Mouse (Mus musculus) urinary bladder, postnatal 14 days (tissue): ENCODE data around the gene Esrra.
"Not testable (repeated sequence)": the region's sequence is repeated elsewhere in the genome, so short reads cannot be mapped to it uniquely, and the experiment has no call there.

Experiments
- DNase-seq: peaks from one replicate; pipeline ENCODE4 v3.0.0; 2021; ENCODE audit warnings: low spot score

Esrra gene

GRCm38 (mm10) chr19:6903031-6903430 is 18.6 kb downstream of the Esrra start:
- no peak for DNase-seq

DNA sequence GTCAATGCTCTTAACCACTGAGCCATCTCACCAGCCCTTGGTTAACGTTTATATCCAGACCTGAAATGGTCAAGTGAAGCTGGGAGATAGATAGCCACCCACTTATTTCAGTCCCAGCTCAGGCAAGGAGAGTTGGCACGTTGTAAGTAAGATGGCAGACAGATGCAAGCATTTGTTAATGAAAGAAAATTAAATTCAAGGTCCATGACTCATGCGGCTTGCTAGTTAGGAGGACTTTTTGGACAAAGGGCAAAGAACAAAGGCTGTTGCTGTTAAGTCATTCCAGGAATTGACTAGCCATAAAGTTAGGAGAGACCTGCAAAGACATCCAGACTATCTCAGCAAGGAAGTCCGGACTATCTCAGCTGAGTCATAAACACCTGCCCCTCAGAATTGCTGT is 22.0 kb downstream of the Esrra start:
- DNase-seq, result no peak

- not testable (repeated sequence) for DNase-seq
Observed at GRCm38 (mm10) chr19:6895608-6896305, 25.9 kb downstream of the Esrra start.

GRCm38 (mm10) chr19:6893731-6894451 is 27.7 kb downstream of the Esrra start:
- DNase-seq, result no peak

DNA sequence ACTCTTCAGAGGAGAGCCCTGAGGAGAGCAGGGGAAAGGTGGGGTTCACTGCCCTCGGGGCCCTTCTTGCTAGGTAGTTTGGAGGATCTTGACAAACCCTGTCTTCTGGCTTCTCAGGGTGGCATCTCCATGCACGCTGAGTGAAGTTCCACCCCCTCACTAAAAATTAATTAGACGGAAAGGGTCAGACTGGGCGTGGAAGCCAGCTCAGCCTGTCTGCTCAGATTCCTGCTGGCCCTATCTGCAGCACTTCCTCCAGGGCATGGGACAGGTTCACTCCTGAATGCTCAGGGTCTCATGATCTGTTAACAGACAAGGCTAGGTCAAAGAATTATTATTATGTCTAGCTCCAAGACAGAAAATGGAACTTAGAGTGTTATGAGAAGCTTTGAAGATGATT is 29.1 kb downstream of the Esrra start:
- DNase-seq, result peak; percentile 75

- DNase-seq, result no peak
Observed at GRCm38 (mm10) chr19:6877965-6878364, 43.6 kb downstream of the Esrra start.

- DNase-seq, result no peak
Observed at GRCm38 (mm10) chr19:6876799-6877198, 44.8 kb downstream of the Esrra start.

- DNase-seq, result no peak
Observed at GRCm38 (mm10) chr19:6875834-6876233, 45.8 kb downstream of the Esrra start.

DNA sequence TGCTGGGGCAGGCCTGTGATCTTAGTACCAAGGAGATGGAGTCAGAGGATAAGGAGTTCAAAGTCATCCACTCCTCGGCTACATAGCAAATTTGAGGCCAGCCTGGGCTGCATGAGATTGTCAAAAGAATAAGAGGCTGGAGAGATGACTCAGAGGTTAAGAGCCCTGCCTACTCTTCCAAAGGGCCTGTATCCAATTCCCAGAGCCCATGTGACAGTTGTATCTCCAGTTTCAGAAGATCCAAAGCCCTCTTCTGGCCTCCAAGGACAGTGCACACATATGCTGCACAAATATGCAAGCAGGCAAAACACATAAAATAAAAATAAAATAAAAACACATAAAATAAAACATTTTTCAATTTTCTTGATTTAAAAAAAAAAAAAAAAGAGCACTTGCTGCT is 47.4 kb downstream of the Esrra start:
- DNase-seq, result no peak

DNA sequence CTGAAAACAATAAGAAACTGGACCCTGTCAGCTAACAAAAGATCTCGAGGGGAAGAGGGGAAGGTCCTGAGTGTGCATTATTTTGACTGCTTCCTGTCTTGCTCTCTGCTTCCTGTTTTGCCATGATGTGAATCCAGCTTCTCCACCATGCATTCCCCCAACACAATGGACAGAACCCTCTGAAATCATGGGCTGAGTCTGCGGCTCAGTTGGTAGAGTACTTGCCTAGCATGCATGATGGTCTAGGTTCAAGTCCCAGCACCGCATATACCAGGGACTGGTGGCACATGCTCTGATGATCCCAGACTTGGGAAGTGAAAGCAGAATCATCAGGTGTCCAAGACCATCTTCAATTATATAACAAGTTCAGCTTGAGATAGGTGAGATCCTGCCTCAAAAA is 48.9 kb downstream of the Esrra start:
- no peak for DNase-seq

DNA sequence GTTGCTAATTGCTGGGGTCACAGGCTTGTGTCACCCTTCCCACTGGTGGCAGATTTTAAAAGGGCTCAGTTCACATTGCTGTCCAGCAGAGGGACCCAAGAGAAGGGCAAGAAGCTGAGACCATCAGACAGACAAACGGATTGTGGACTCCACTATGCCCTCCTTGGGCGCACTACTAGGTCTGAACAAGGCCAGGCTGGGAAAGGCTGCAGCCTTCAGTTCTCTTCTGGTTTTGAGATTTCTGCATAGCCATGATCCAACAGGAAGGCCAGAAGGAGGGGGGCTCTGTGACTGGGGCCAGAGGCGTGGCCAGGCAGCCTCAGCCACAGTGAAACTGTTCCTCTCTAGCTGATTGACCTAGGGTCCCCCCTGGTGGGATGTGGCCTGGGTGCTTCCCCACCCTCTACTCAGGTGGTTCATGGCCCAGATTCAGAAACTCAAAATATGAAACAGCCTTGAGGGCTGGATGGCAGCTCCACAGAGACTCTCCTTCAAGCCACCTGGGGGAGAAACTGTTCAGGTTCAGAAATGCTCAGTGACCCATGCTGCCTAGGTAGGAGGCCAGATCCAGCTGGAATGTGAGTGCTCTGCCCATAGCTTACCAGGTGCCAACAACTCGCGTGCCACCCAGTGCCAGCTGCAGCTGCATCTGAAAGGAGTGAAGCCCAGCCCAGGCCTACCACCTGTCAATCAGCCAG is 49.9 kb downstream of the Esrra start:
- peak; percentile 50 for DNase-seq

GRCm38 (mm10) chr19:6869355-6869754 is 52.3 kb downstream of the Esrra start:
- DNase-seq, result peak; percentile 57

DNA sequence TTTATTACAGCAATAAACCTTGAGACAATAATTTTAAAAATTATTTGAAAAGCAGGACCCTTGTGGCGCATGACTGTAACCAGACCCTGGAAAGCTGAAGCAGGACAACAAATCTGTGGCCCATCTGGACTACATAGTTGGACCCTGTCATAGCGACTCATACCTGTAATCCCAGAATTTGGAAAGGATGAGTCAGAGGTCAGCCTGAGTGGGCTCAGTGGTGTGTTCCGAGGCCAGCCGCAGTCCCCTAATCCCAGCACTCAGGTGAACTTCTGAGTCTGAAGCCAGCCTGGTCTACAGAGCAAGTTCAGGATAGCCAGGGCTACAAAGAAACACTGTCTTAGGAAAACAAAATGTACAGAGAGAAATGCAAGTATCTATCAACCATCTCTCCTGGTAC is 60.2 kb downstream of the Esrra start:
- DNase-seq, result no peak
